Mouse (Mus musculus) frontal cortex, postnatal 36 days (tissue): Measurements from ENCODE around the gene Pax6.

Experiments used
- DNase-seq, 2 experiments: peaks; one replicate each; pipeline ENCODE4 v3.0.0; 2022; ENCODE audit warnings: low spot score in 2 of 2

Pax6 gene

GRCm38 (mm10) chr2:105668271-105669270, at the start of gene Pax6:
Gene Pax6 (plus strand): TSS chr2:105668900.
- no peak for DNase-seq

GRCm38 (mm10) chr2:105648933-105649332, 19.8 kb upstream of the Pax6 start:
- no peak for DNase-seq

- no peak for DNase-seq
Measured at GRCm38 (mm10) chr2:105656456-105656855, 12.2 kb upstream of the Pax6 start.

GRCm38 (mm10) chr2:105659350-105659749, 9.3 kb upstream of the Pax6 start:
- DNase-seq: no peak

GRCm38 (mm10) chr2:105659926-105660873, 8.5 kb upstream of the Pax6 start:
- DNase-seq: no peak

GRCm38 (mm10) chr2:105660874-105661622, 7.7 kb upstream of the Pax6 start:
- DNase-seq: no peak

- DNase-seq: no peak
Measured at GRCm38 (mm10) chr2:105661623-105662066, 7.1 kb upstream of the Pax6 start.

GRCm38 (mm10) chr2:105662121-105662520, 6.6 kb upstream of the Pax6 start:
- no peak for DNase-seq

GRCm38 (mm10) chr2:105662606-105663005, 6.1 kb upstream of the Pax6 start:
- no peak for DNase-seq

GRCm38 (mm10) chr2:105663101-105663511, 5.6 kb upstream of the Pax6 start:
- DNase-seq: no peak

- no peak for DNase-seq
Measured at GRCm38 (mm10) chr2:105664996-105665395, 3.7 kb upstream of the Pax6 start.

GRCm38 (mm10) chr2:105665491-105666250, 3.0 kb upstream of the Pax6 start:
- DNase-seq: no peak

- no peak for DNase-seq
Measured at GRCm38 (mm10) chr2:105666331-105666730, 2.4 kb upstream of the Pax6 start.

GRCm38 (mm10) chr2:105666763-105667625, 1.7 kb upstream of the Pax6 start:
- no peak for DNase-seq

- DNase-seq: no peak
Measured at GRCm38 (mm10) chr2:105667626-105667950, 1.1 kb upstream of the Pax6 start.

- DNase-seq: no peak
Measured at GRCm38 (mm10) chr2:105669371-105669861, 716 bp downstream of the Pax6 start.

- no peak for DNase-seq
Measured at GRCm38 (mm10) chr2:105669881-105670730, 1.4 kb downstream of the Pax6 start.

GRCm38 (mm10) chr2:105670731-105671095, 2.0 kb downstream of the Pax6 start:
- DNase-seq: no peak
